Mouse (Mus musculus) 416B (cell line): ENCODE results near the gene Ncln.

Source experiments
- DNase-seq: peaks from one replicate; pipeline ENCODE4 v3.0.0; 2011; ENCODE audit warnings: low read depth

Gene Ncln

DNA sequence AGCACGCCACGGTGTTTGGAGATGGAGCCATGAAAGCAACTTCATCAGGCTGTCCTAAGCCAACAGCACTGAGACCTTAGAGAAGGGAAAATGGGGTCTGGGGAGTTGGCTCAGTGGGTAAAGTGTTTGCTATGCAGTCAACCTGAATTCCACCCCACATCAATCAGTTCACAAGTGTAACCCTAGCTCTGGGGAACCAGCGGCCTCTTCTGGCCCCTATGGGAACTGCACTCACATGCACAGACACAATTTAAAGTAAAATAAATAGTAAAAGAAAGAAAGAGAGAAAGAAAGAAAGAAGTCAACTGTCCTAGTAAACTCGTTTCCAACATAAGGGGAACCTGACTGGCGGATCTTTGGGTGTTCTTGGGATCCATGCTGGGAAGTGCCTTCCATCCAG is 17.6 kb upstream of the Ncln start:
- DNase-seq: no peak

GRCm38 (mm10) chr10:81510246-81510810 is 14.1 kb upstream of the Ncln start:
- peak; percentile 86 for DNase-seq

DNA sequence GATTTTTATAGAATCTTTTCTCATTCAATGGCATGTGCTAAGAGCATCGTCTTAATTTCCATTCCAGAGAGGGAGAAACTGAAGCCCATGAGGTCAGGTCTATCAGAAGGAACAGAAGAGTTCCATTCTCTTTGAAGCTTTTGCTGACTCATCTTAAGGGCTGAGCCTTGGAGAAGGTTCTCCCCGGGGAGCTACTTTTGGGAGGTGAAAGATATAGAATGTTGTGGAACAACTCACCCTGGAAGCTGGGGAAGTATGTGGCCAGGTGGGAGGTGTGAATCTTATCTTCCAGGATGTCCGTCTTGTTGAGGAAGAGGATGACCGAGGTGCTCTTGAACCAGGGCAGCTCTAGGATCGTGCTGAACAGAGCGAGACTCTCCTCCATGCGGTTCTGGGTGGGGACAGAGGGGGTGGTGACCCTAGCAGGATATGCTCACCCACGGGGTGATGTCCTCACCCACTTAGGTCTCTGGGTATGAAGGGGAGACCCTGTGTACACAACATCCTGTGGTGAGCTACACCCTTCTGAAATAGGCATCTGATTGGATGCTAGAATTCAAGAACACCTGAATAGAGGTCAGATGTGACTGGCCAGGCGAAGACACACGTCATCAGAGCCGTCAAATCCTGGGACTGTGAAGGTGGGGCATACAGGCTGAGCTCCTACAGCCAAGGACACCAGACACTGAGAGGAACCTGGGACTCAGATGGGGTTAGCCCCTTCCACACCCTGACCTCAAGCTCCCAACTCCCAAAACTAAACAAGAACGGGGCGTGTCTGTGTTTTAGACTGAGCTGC is 11.7 kb upstream of the Ncln start:
- no peak for DNase-seq

DNA sequence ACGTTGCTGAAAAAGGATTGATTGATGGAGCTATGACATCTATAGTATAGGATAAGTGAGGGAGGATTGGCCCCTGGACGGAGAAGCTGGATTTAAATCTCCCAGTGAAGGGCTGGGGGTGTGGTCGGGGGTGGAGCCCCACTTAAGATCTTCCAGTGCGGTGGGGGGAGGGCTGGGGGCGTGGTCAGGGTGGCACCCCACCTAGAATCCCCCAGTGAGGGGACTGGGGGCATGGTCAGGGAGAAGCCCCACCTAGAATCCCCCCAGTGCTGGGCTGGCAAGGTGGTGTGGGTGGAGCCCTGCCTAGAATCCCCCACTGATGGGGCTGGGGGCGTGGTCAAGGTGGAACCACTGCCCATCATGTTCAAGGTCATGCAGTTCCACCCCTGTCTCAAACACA is 10.9 kb upstream of the Ncln start:
- no peak for DNase-seq

GRCm38 (mm10) chr10:81505016-81505664 is 8.9 kb upstream of the Ncln start:
- peak; percentile 64 for DNase-seq

DNA sequence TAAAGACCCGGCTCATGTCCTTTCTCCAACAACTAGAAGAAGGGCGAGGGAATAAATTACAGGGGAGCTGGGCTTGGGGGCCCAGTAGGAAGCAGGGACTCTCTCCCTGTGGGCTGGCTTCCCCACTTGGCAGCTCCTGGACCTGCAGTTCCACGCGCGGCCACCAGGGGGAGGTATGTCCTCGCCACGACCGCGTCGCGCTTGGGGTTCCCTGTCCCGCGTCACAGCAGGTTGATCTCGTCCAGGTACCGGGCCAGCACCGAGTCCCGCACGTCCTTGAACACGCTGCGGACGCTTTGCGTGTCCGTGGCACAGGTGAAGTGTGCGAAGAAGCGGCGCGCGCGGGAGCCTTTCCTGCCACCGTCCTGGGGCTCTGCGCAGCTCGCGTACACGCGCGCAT is 6.5 kb upstream of the Ncln start:
- DNase-seq: peak; percentile 58

DNA sequence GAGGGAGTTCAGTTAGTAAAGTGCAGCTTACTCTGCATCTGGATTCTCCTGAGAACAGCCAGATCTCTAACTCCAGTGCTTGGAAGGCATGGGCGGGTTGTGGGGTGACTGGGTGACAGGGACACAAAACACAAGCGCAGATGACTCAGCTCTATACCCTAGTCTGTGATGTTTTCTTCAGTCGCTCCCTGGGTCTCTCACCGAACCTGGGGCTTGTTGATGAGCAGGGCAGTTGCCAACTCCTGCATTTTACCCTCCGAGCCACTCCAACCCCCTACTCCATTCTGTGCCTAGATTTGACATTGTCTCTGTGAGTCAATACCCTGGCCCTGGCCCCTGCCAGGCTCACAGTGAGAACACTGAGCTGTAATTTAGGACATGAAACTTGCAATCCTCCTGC is 5.7 kb upstream of the Ncln start:
- DNase-seq: no peak

GRCm38 (mm10) chr10:81500032-81500431 is 3.8 kb upstream of the Ncln start, which contains the start of gene S1pr4:
Gene S1pr4 (minus strand): TSS chr10:81500132.
- no peak for DNase-seq

- peak; percentile 84 for DNase-seq
Measured at GRCm38 (mm10) chr10:81499250-81499901, 3.2 kb upstream of the Ncln start.

- DNase-seq: peak; percentile 59
Measured at GRCm38 (mm10) chr10:81498316-81499249, 2.4 kb upstream of the Ncln start.

- peak; percentile 76 for DNase-seq
Measured at GRCm38 (mm10) chr10:81497401-81498270, 1.4 kb upstream of the Ncln start.

DNA sequence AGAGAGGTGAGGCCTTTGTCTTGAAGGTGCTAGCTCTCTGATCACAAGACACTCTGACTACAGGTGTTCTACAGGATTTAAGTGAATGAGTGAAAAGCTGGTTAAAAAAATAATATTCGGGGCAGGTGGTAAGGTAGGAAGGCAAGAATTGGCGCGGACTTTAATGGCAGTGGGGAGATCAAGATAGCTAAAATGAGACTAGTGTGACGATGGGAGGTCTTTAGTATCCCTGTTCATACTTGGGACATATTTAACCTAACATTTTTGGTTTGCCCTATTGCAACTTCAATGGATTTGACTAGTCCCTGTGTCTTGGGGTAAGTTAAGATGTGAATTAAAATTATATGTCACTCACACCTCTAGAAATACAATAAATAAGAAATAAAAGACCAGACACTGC is 777 bp upstream of the Ncln start:
- no peak for DNase-seq

GRCm38 (mm10) chr10:81495616-81496263 is 452 bp downstream of the Ncln start:
- DNase-seq: no peak

DNA sequence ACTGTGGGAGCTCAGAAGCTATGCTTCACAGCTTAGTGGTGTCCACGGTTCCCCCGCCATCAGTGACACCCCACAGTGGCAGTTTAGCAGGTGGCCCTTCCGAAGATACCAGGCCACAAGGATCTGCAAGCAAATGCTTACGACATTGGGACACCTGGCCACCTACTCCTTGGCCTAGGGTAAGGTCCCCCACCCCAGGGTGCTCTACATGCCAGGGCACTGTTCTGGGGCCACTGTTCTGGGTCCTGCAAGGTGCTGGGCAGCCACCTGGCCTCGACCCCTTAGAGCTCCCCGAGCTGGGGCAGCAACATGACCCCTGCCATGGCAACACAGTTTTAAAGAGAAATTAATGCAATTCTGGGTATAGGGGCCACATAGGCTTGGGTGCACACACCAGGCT is 1.0 kb downstream of the Ncln start:
- DNase-seq: no peak

- peak; percentile 72 for DNase-seq
Measured at GRCm38 (mm10) chr10:81494260-81495041, 1.7 kb downstream of the Ncln start.

GRCm38 (mm10) chr10:81493601-81494220 is 2.5 kb downstream of the Ncln start:
- DNase-seq: peak; percentile 65

GRCm38 (mm10) chr10:81492606-81493240 is 3.5 kb downstream of the Ncln start:
- DNase-seq: no peak

- no peak for DNase-seq
Measured at GRCm38 (mm10) chr10:81491018-81491417, 5.2 kb downstream of the Ncln start.
